Mouse (Mus musculus) lung, embryonic 16.5 days (tissue): ENCODE measurements around the gene Rbl1. TPM values are rescaled to one million over a fixed set of nuclear protein-coding genes. Genes with fewer than 3 reads are reported as not detected.

Source experiments
- ATAC-seq: fragments of 200-750 bp; cut with Nextera tagmentation; 2 replicates; pipeline ENCODE4 v1.8.0; 2017; ENCODE audit warnings: low read depth, mild to moderate bottlenecking, moderate library complexity
- H3K27ac ChIP-seq: fragments of 300-500 bp; sonication (generic); 2 replicates; pipeline ENCODE4 v1.5.1; 2014; ENCODE audit warnings: mild to moderate bottlenecking, control low read depth, low read length
- H3K27me3 ChIP-seq: fragments of 300-500 bp; sonication (generic); 2 replicates; pipeline ENCODE4 v1.6.1; 2014; ENCODE audit warnings: low read depth, low read length, mixed read lengths; ENCODE audit not compliant: control insufficient read depth, insufficient read depth
- H3K36me3 ChIP-seq: fragments of 300-500 bp; sonication (generic); 2 replicates; pipeline ENCODE4 v1.6.1; 2014; ENCODE audit warnings: low read length; ENCODE audit not compliant: control insufficient read depth, insufficient read depth
- H3K4me1 ChIP-seq: fragments of 300-500 bp; sonication (generic); replicated peaks from 2 replicates; pipeline ENCODE4 v1.6.1; 2014; ENCODE audit warnings: low read length, mixed read lengths; ENCODE audit not compliant: control insufficient read depth, insufficient read depth
- H3K4me2 ChIP-seq: fragments of 300-500 bp; sonication (generic); 2 replicates; pipeline ENCODE4 v1.6.1; 2014; ENCODE audit warnings: low read depth, low read length, control low read depth
- H3K4me3 ChIP-seq: fragments of 300-500 bp; sonication (generic); 2 replicates; pipeline ENCODE4 v1.5.1; 2014; ENCODE audit warnings: mild to moderate bottlenecking, low read length, control low read depth
- H3K9ac ChIP-seq: fragments of 300-500 bp; sonication (generic); 2 replicates; pipeline ENCODE4 v1.6.1; 2014; ENCODE audit warnings: low read length, control low read depth
- H3K9me3 ChIP-seq: fragments of 300-500 bp; sonication (generic); 2 replicates; pipeline ENCODE4 v1.6.1; 2016; ENCODE audit warnings: low read length; ENCODE audit not compliant: control insufficient read depth
- WGBS: fragments of 180-500 bp; shearing (Covaris S2); extraction: QIAGEN DNeasy Blood & Tissue Kit; methylation state at CpG from one replicate; pipeline ENCODE4 v1.1.7; 2014; 5-methylcytosine and 5-hydroxymethylcytosine counted together
- polyA plus RNA-seq: library from polyadenylated mRNA; unstranded; fragments of >200 nt; fragmentation: Nextera tagmentation; extraction: Ambion mirVana; gene quantifications from 2 replicates; pipeline ENCODE4 v1.2.1, GENCODE M21; 2015

Gene Rbl1
- polyA plus RNA-seq, 1 experiment from 2014 or later: 30.4 TPM

- Histone ChIP-seq H3K4me1 (no peaks in the 10 kb centered on the region), H3K27ac (no peak overlapping the region), H3K4me2 (no peak overlapping the region), H3K36me3 (peaks cover 16% of the 10 kb centered on the region), H3K27me3 (no peaks in the 10 kb centered on the region), H3K4me3 (no peak overlapping the region), H3K9ac (no peak overlapping the region), H3K9me3 (no peaks in the 10 kb centered on the region)
- no peak for ATAC-seq
- 74% methylated on average over 4 of the region's 4 CpGs for WGBS
Measured at GRCm38 (mm10) chr2:157118556-157118955, 85.8 kb downstream of the Rbl1 start.

GRCm38 (mm10) chr2:157116964-157117363, 87.4 kb downstream of the Rbl1 start:
- Histone ChIP-seq H3K4me1 (no peaks in the 10 kb centered on the region), H3K27ac (no peak overlapping the region), H3K9me3 (no peaks in the 10 kb centered on the region), H3K9ac (no peak overlapping the region), H3K36me3 (peaks cover 17% of the 10 kb centered on the region), H3K4me2 (no peak overlapping the region), H3K27me3 (no peaks in the 10 kb centered on the region), H3K4me3 (no peak overlapping the region)
- 18% methylated on average over 3 of the region's 3 CpGs for WGBS
- no peak for ATAC-seq

- no peaks in the 10 kb centered on the region for H3K4me1 ChIP-seq
- no peak overlapping the region for H3K4me2 ChIP-seq
- no peaks in the 10 kb centered on the region for H3K27me3 ChIP-seq
- H3K36me3 ChIP-seq: peaks cover 26% of the 10 kb centered on the region
- no peak overlapping the region for H3K27ac ChIP-seq
- no peak overlapping the region for H3K4me3 ChIP-seq
- no peaks in the 10 kb centered on the region for H3K9me3 ChIP-seq
- no peak for ATAC-seq
- WGBS: 80% methylated on average over 4 of the region's 4 CpGs
- H3K9ac ChIP-seq: no peak overlapping the region
Measured at GRCm38 (mm10) chr2:157108236-157108635, 96.1 kb downstream of the Rbl1 start.

GRCm38 (mm10) chr2:157104454-157104853, 99.9 kb downstream of the Rbl1 start:
- H3K9ac ChIP-seq: no peak overlapping the region
- 73% methylated on average over 8 of the region's 8 CpGs for WGBS
- no peak overlapping the region for H3K27ac ChIP-seq
- no peak for ATAC-seq
- peaks cover 27% of the 10 kb centered on the region for H3K36me3 ChIP-seq
- no peaks in the 10 kb centered on the region for H3K4me1 ChIP-seq
- no peaks in the 10 kb centered on the region for H3K27me3 ChIP-seq
- no peak overlapping the region for H3K4me3 ChIP-seq
- no peak overlapping the region for H3K4me2 ChIP-seq
- no peaks in the 10 kb centered on the region for H3K9me3 ChIP-seq

- Histone ChIP-seq H3K9me3 (no peaks in the 10 kb centered on the region), H3K4me1 (no peaks in the 10 kb centered on the region), H3K27ac (no peak overlapping the region), H3K4me2 (no peak overlapping the region), H3K27me3 (no peaks in the 10 kb centered on the region), H3K4me3 (no peak overlapping the region), H3K36me3 (peaks cover 22% of the 10 kb centered on the region), H3K9ac (no peak overlapping the region)
- 62% methylated on average over 2 of the region's 2 CpGs for WGBS
- no peak for ATAC-seq
Measured at GRCm38 (mm10) chr2:157102256-157102655, 102.1 kb downstream of the Rbl1 start.

GRCm38 (mm10) chr2:157101650-157102049, 102.7 kb downstream of the Rbl1 start:
- WGBS: 94% methylated on average over 9 of the region's 9 CpGs
- Histone ChIP-seq H3K27me3 (no peaks in the 10 kb centered on the region), H3K36me3 (peaks cover 20% of the 10 kb centered on the region), H3K4me3 (no peak overlapping the region), H3K27ac (no peak overlapping the region), H3K9me3 (no peaks in the 10 kb centered on the region), H3K9ac (no peak overlapping the region), H3K4me1 (no peaks in the 10 kb centered on the region), H3K4me2 (no peak overlapping the region)
- no peak for ATAC-seq

GRCm38 (mm10) chr2:157100319-157100605, 104.1 kb downstream of the Rbl1 start:
- H3K4me3 ChIP-seq: no peak overlapping the region
- peak overlapping the region; percentile 29; the same call in 1 of the 2 replicates for H3K27ac ChIP-seq
- H3K36me3 ChIP-seq: peaks cover 15% of the 10 kb centered on the region
- no peak overlapping the region for H3K9ac ChIP-seq
- no peaks in the 10 kb centered on the region for H3K9me3 ChIP-seq
- no peak overlapping the region for H3K4me2 ChIP-seq
- 54% methylated on average over 12 of the region's 12 CpGs for WGBS
- ATAC-seq: peak; percentile 37; the same call in 1 of the 2 replicates
- no peaks in the 10 kb centered on the region for H3K4me1 ChIP-seq
- no peaks in the 10 kb centered on the region for H3K27me3 ChIP-seq

GRCm38 (mm10) chr2:157099532-157100318, 104.6 kb downstream of the Rbl1 start:
- Histone ChIP-seq H3K4me1 (no peaks in the 10 kb centered on the region), H3K36me3 (peaks cover 12% of the 10 kb centered on the region), H3K4me3 (no peak overlapping the region), H3K9me3 (no peaks in the 10 kb centered on the region), H3K27ac (0 out of 2 replicates have a peak overlapping the region, but pooled peaks have one; percentile 19), H3K27me3 (no peaks in the 10 kb centered on the region), H3K9ac (no peak overlapping the region), H3K4me2 (no peak overlapping the region)
- WGBS: 58% methylated on average over 12 of the region's 12 CpGs
- peak; percentile 61 for ATAC-seq
